Mouse (Mus musculus) intestine, embryonic 16.5 days (tissue): ENCODE results near the gene Fbxl19. TPM values are rescaled to one million over a fixed set of nuclear protein-coding genes. Genes with fewer than 3 reads are reported as not detected.

Experiments
- ATAC-seq: fragments of 200-750 bp; cut with Nextera tagmentation; 2 replicates; pipeline ENCODE4 v1.8.0; 2017; ENCODE audit warnings: moderate TSS enrichment, moderate library complexity
- H3K27ac ChIP-seq: fragments of 300-500 bp; sonication (generic); 2 replicates; pipeline ENCODE4 v1.5.1; 2014; ENCODE audit warnings: mild to moderate bottlenecking, low read length
- H3K27me3 ChIP-seq: fragments of 300-500 bp; sonication (generic); replicated peaks from 2 replicates; pipeline ENCODE4 v1.6.1; 2014; ENCODE audit warnings: low read length, control low read depth, mixed read lengths; ENCODE audit not compliant: control insufficient read depth, insufficient read depth
- H3K36me3 ChIP-seq: fragments of 300-500 bp; sonication (generic); 2 replicates; pipeline ENCODE4 v1.6.1; 2014; ENCODE audit warnings: low read length, control low read depth; ENCODE audit not compliant: control insufficient read depth, insufficient read depth
- H3K4me1 ChIP-seq: fragments of 300-500 bp; sonication (generic); 2 replicates; pipeline ENCODE4 v1.6.1; 2014; ENCODE audit warnings: low read length, control low read depth, mixed read lengths; ENCODE audit not compliant: control insufficient read depth, insufficient read depth
- H3K4me2 ChIP-seq: fragments of 300-500 bp; sonication (generic); 2 replicates; pipeline ENCODE4 v1.6.1; 2014; ENCODE audit warnings: low read depth, low read length, control low read depth
- H3K4me3 ChIP-seq: fragments of 300-500 bp; sonication (generic); 2 replicates; pipeline ENCODE4 v1.5.1; 2014; ENCODE audit warnings: mild to moderate bottlenecking, low read length
- H3K9ac ChIP-seq: fragments of 300-500 bp; sonication (generic); 2 replicates; pipeline ENCODE4 v1.6.1; 2014; ENCODE audit warnings: low read depth, low read length
- H3K9me3 ChIP-seq: fragments of 300-500 bp; sonication (generic); 2 replicates; pipeline ENCODE4 v1.6.1; 2016; ENCODE audit warnings: low read length, control low read depth; ENCODE audit not compliant: control insufficient read depth
- WGBS: fragments of 180-500 bp; shearing (Covaris S2); extraction: QIAGEN DNeasy Blood & Tissue Kit; methylation state at CpG from one replicate; pipeline ENCODE4 v1.1.7; 2014; 5-methylcytosine and 5-hydroxymethylcytosine counted together
- polyA plus RNA-seq: library from polyadenylated mRNA; unstranded; fragments of >200 nt; fragmentation: Nextera tagmentation; extraction: Ambion mirVana; gene quantifications from 2 replicates; pipeline ENCODE4 v1.2.1, GENCODE M21; 2015

The Fbxl19 gene
- 1.9 and 2.4 TPM in 2 replicates for polyA plus RNA-seq

- Histone ChIP-seq H3K27me3 (no peaks in the 10 kb centered on the region), H3K36me3 (peaks cover 4% of the 10 kb centered on the region), H3K9me3 (no peaks in the 10 kb centered on the region), H3K27ac (peak within 1 kb of the TSS; percentile 92), H3K9ac (peak within 1 kb of the TSS; percentile 87), H3K4me1 (peaks cover 14% of the 10 kb centered on the region), H3K4me2 (peak within 1 kb of the TSS; percentile 87), H3K4me3 (peak within 1 kb of the TSS; percentile 91)
- ATAC-seq: no peak
- under 1% methylated on average over 26 of the region's 26 CpGs for WGBS
Measured at GRCm38 (mm10) chr7:127744366-127745045, at the start of gene Fbxl19. Fbxl19 (plus strand) TSS chr7:127744543.

- no peak for ATAC-seq
- peaks cover 4% of the 10 kb centered on the region; the same call in 1 of the 2 replicates for H3K36me3 ChIP-seq
- no peak overlapping the region for H3K27ac ChIP-seq
- no peak overlapping the region for H3K4me2 ChIP-seq
- H3K9ac ChIP-seq: no peak overlapping the region
- no peak overlapping the region for H3K4me3 ChIP-seq
- no peaks in the 10 kb centered on the region for H3K4me1 ChIP-seq
- no peaks in the 10 kb centered on the region for H3K27me3 ChIP-seq
- 77% methylated on average over 6 of the region's 6 CpGs for WGBS
- no peaks in the 10 kb centered on the region for H3K9me3 ChIP-seq
Measured at GRCm38 (mm10) chr7:127698986-127699385, 45.4 kb upstream of the Fbxl19 start.

- 83% methylated on average over 3 of the region's 3 CpGs for WGBS
- Histone ChIP-seq H3K27ac (no peak overlapping the region), H3K36me3 (peaks cover 4% of the 10 kb centered on the region; the same call in 1 of the 2 replicates), H3K9me3 (no peaks in the 10 kb centered on the region), H3K4me3 (no peak overlapping the region), H3K9ac (no peak overlapping the region), H3K4me1 (no peaks in the 10 kb centered on the region), H3K4me2 (no peak overlapping the region), H3K27me3 (no peaks in the 10 kb centered on the region)
- ATAC-seq: no peak
Measured at GRCm38 (mm10) chr7:127700712-127701331, 43.5 kb upstream of the Fbxl19 start.

GRCm38 (mm10) chr7:127703561-127704178, 40.7 kb upstream of the Fbxl19 start:
- H3K36me3 ChIP-seq: peaks cover 4% of the 10 kb centered on the region; the same call in 1 of the 2 replicates
- WGBS: 88% methylated on average over 8 of the region's 8 CpGs
- no peak overlapping the region for H3K4me2 ChIP-seq
- H3K4me3 ChIP-seq: no peak overlapping the region
- H3K9me3 ChIP-seq: no peaks in the 10 kb centered on the region
- H3K9ac ChIP-seq: no peak overlapping the region
- H3K27me3 ChIP-seq: no peaks in the 10 kb centered on the region
- H3K27ac ChIP-seq: no peak overlapping the region
- no peak for ATAC-seq
- H3K4me1 ChIP-seq: peaks cover 6% of the 10 kb centered on the region

- no peak overlapping the region for H3K4me3 ChIP-seq
- no peak overlapping the region for H3K27ac ChIP-seq
- H3K4me2 ChIP-seq: no peak overlapping the region
- H3K4me1 ChIP-seq: peaks cover 13% of the 10 kb centered on the region
- H3K9ac ChIP-seq: no peak overlapping the region
- 81% methylated on average over 6 of the region's 6 CpGs for WGBS
- H3K27me3 ChIP-seq: no peaks in the 10 kb centered on the region
- peaks cover 4% of the 10 kb centered on the region; the same call in 1 of the 2 replicates for H3K36me3 ChIP-seq
- ATAC-seq: no peak
- H3K9me3 ChIP-seq: no peaks in the 10 kb centered on the region
Measured at GRCm38 (mm10) chr7:127704598-127704997, 39.7 kb upstream of the Fbxl19 start.

GRCm38 (mm10) chr7:127705706-127706105, 38.6 kb upstream of the Fbxl19 start:
- Histone ChIP-seq H3K27me3 (no peaks in the 10 kb centered on the region), H3K9me3 (no peaks in the 10 kb centered on the region), H3K4me2 (no peak overlapping the region), H3K27ac (no peak overlapping the region), H3K36me3 (peaks cover 4% of the 10 kb centered on the region; the same call in 1 of the 2 replicates), H3K9ac (no peak overlapping the region), H3K4me3 (no peak overlapping the region), H3K4me1 (peaks cover 14% of the 10 kb centered on the region)
- WGBS: 76% methylated on average over 4 of the region's 4 CpGs
- no peak for ATAC-seq

- Histone ChIP-seq H3K4me2 (peak overlapping the region; percentile 79), H3K27ac (peak overlapping the region; percentile 97), H3K9ac (peak overlapping the region; percentile 83), H3K27me3 (no peaks in the 10 kb centered on the region), H3K4me3 (peak overlapping the region; percentile 74), H3K36me3 (peaks cover 4% of the 10 kb centered on the region; the same call in 1 of the 2 replicates), H3K4me1 (peaks cover 23% of the 10 kb centered on the region), H3K9me3 (no peaks in the 10 kb centered on the region)
- no peak for ATAC-seq
- WGBS: 26% methylated on average over 22 of the region's 22 CpGs
Measured at GRCm38 (mm10) chr7:127707045-127707956, 37.0 kb upstream of the Fbxl19 start.

GRCm38 (mm10) chr7:127707957-127708206, 36.5 kb upstream of the Fbxl19 start:
- peaks cover 28% of the 10 kb centered on the region for H3K4me1 ChIP-seq
- H3K9me3 ChIP-seq: no peaks in the 10 kb centered on the region
- H3K27me3 ChIP-seq: no peaks in the 10 kb centered on the region
- H3K4me2 ChIP-seq: peak overlapping the region; percentile 79
- peaks cover 4% of the 10 kb centered on the region; the same call in 1 of the 2 replicates for H3K36me3 ChIP-seq
- H3K4me3 ChIP-seq: peak overlapping the region; percentile 74
- WGBS: 2% methylated on average over 5 of the region's 5 CpGs
- no peak for ATAC-seq
- peak overlapping the region; percentile 83 for H3K9ac ChIP-seq
- peak overlapping the region; percentile 97 for H3K27ac ChIP-seq
